Mouse (Mus musculus) gastrocnemius, postnatal 10 days (tissue): Measurements from ENCODE around the gene Chka. TPM values are rescaled to one million over a fixed set of nuclear protein-coding genes. Genes with fewer than 3 reads are reported as not detected.

Experiments used
- total RNA-seq, 2 experiments: library from RNA; stranded (reverse); gene quantifications; 2 replicates each; pipeline ENCODE4 v1.2.3; 2021

The Chka gene
- total RNA-seq, 2 experiments from 2014 or later: 6.0 to 7.0 TPM

Other genes with a start within 250 kb of the Chka start
- gene Lrp5, start 165.2 kb upstream of the Chka start, total RNA-seq: 10 to 100 TPM; 40.7 to 44.1 TPM
- gene 1810055G02Rik, start 143.5 kb upstream of the Chka start, total RNA-seq: 10 to 100 TPM; 19.5 to 26.6 TPM
- gene Kmt5b, start 84.4 kb upstream of the Chka start, total RNA-seq: 10 to 100 TPM; 25.0 to 32.5 TPM
- gene Tcirg1, start 55.4 kb downstream of the Chka start, total RNA-seq: 10 to 100 TPM; 13.6 to 31.1 TPM
- 100 to 1,000 TPM; 181 to 205 TPM for gene Ndufs8, start 61.0 kb downstream of the Chka start, total RNA-seq
- 1 to 10 TPM; 4.2 to 5.7 TPM for gene Aldh3b1, start 78.0 kb downstream of the Chka start, total RNA-seq
- 10 to 100 TPM; 19.6 to 20.1 TPM for gene Unc93b1, start 83.4 kb downstream of the Chka start, total RNA-seq
- gene Aldh3b3, start 106.9 kb downstream of the Chka start, total RNA-seq: not detected
- 1 to 10 TPM in 1 of 2 experiments, under 1 TPM in 1; 0.63 to 1.0 TPM for gene Aldh3b2, start 120.6 kb downstream of the Chka start, total RNA-seq
- gene Acy3, start 134.8 kb downstream of the Chka start, total RNA-seq: 1 to 10 TPM; 4.8 to 5.3 TPM
- not detected for gene Tbx10, start 141.0 kb downstream of the Chka start, total RNA-seq
- gene Nudt8, start 148.8 kb downstream of the Chka start, total RNA-seq: 10 to 100 TPM; 18.3 to 20.2 TPM
- gene Gm49405, start 148.9 kb downstream of the Chka start, total RNA-seq: under 1 TPM; 0.23 to 0.47 TPM
- 1 to 10 TPM in 1 of 2 experiments, under 1 TPM in 1; 0.66 to 1.2 TPM for gene Doc2g, start 151.5 kb downstream of the Chka start, total RNA-seq
- gene Ndufv1, start 161.0 kb downstream of the Chka start, total RNA-seq: 100 to 1,000 TPM; 297 to 355 TPM
- 100 to 1,000 TPM; 220 to 231 TPM for gene Gstp1, start 186.2 kb downstream of the Chka start, total RNA-seq
- gene Gstp2, start 194.2 kb downstream of the Chka start, total RNA-seq: 10 to 100 TPM; 61.6 to 63.6 TPM
- gene Gstp3, start 207.8 kb downstream of the Chka start, total RNA-seq: under 1 TPM in 1 of 2 experiments, not detected in 1; 0.79 TPM
- not detected for gene Cabp2, start 229.8 kb downstream of the Chka start, total RNA-seq
- gene Cdk2ap2, start 245.4 kb downstream of the Chka start, total RNA-seq: 10 to 100 TPM; 18.1 to 18.2 TPM
- gene Pitpnm1, start 248.2 kb downstream of the Chka start, total RNA-seq: 1 to 10 TPM; 4.2 to 5.5 TPM